Mouse (Mus musculus) layer of hippocampus, adult 9-10 months (tissue): Measurements from ENCODE around the gene Dhrs7b.
"Not testable (repeated sequence)": the region's sequence is repeated elsewhere in the genome, so short reads cannot be mapped to it uniquely, and the experiment has no call there.

Source experiments
- DNase-seq: peaks from one replicate; pipeline ENCODE4 v3.0.0; 2022; ENCODE audit warnings: low spot score

The Dhrs7b gene

DNA sequence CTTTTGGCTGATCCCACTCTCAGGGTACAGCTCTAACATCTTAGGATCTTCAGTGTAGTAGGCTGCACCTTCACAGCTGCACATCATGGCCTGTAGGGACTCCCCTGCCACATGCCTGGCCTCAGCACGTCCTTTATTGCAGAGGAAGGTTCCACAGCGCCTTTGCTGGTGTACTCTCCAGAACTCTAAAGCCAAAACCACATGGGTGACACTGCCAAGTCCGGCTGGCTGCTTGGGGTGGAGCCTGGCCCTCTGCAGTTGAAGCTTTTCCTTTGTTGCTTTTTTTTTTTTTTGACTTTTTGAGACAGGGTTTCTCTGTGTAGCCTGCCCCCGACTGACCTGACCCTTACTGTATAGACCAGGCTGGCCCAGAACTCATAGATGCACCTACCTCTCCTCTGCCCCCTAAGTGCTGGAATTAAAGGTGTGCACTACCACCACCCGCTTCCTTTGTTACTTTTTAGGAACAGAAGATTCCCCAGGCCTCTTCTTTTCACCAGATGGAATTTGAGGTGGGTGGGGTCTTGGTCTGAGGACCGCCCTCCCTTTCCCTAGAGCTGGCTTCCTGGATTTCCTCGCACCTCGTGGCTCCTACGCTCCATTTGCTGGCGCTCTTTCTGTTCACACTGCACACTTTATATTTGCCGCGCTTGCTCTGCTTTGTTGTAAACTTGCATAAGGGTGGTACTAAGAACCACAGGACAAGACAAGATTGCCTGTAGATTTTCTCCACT, 11.2 kb downstream of the Dhrs7b start:
- no peak for DNase-seq

DNA sequence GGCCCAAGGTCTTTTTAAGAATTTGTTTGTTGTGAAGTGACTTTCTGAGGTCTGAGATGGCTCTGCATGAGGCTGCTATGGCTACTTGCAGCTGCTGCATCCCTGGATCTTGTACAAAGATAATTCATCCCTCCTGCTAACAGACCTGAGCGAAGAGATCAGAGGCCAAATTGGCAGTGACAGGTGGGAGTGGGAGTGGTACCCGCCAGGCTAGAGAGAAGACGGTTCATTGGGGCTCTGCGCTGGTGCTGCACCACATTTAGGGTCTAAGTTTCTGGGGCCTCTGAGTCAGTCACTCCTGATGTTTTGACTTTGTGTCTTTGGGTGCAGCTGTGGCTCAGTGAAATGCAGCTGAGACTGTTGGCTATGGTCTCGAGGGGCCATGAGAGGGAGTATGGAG, 13.0 kb downstream of the Dhrs7b start:
- DNase-seq, result no peak

DNA sequence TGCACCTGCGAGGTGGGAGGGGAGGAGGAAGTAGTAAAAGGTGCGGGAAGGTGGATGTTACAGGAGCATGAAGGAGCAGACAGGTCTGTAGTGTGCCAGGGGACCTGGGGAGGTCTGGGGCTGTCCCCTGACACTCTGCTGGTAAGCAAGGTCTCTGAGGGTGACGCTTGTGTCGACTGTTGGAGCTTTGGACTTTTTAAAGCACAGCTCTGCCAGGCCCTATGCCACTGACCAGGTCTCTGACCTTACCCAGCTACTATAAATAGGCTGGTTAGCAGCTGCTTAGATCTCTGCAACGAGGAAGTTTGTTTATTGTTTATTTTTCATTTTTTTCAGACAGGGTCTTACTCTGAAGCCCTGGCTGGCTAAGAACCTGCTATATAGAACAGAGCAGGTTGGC, 15.0 kb downstream of the Dhrs7b start:
- no peak for DNase-seq

DNA sequence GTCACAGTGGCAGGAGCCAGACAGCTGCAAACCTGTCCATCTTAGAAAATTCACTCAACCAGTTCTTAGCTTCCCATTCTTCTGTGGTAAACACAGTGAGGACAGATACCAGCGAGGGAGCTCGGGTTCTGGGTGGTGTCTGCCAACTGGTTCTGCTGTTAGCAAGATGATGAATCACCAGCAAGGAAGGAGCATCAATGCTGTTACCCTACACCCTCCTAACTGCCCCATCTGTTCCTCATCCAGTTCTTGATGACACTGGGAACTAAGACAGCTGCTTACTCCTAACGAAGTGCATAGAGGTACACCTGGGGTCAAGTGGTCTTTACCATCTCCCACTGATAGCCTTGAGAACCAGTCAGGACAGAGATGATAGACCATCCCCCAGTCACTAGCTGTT, 26.2 kb downstream of the Dhrs7b start:
- no peak for DNase-seq

DNA sequence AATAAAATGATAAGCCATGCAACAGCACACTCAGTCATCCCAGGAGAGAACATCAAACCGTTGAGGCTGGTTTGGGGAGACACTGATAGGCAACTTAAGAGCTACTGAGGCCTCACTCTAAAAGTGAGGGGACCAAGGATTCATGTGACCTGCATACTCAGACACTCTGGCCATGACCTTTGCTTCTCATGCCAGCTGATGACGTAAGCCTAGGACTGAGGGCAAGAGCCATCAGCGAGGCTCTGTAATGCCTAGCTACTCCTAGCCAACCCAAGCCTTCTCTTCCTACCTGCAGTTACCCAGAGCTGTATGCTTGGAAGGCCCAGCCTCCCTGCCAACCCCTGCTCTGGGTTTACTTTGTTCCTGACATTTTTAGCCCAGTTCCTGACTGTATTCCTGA, 31.6 kb downstream of the Dhrs7b start:
- no peak for DNase-seq

DNA sequence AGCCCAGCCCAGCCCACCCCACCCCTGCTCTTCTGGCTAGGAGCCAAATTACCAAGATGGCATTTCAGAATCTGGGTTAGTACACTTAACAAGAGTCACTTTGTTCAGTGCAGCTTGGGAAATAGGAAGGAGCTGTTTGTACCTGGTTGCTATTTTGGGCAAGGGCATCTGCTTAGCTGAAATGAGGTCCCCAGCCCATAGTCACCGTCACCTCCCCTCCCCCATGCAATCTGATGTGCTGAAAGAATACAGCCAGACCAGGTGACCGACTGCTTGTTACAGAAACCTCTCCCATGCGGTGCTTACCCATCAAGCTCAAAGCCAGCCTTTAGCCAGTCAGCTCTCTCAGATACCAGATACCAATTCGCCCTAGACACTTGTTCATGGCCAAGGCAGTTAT, 32.8 kb downstream of the Dhrs7b start:
- DNase-seq, result no peak

DNA sequence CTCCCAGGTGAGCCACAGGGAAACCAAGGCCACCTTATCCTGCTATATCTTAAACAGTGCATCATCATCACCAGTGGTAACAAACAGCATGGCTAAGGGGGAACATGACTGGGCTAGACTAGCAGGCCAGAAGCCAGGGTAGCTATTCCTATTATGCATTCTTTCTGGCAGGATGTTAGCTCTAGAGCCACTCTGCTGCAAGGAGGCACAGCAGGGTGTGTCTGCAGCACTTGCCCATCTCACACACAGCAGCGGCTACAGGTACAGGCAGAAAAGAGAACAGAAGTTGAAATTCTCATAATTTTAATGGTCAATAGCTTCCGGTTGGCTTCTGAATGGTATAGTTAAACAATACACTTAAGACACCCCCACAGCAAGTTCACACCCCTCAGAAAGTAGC, 33.7 kb downstream of the Dhrs7b start:
- no peak for DNase-seq

DNA sequence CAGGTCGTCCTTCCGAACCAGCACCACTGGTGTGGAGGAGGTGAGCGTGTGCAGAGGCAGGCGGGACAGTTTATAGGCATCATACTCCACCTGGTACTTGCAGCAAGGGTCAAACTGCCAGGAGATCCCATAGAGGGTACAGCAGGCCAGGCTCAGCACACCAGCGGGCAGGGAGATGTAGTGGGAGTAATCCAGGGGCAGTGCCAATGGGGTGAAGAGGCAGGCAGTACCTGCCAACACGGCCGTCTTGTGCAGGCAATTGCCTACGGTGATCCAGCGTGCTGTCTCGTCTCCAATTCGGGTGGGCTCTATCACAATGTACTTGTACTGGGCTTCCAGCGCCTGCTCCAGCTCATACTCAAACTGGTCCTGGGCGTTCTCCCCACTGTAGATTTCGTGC, 34.5 kb downstream of the Dhrs7b start:
- DNase-seq, result no peak

DNA sequence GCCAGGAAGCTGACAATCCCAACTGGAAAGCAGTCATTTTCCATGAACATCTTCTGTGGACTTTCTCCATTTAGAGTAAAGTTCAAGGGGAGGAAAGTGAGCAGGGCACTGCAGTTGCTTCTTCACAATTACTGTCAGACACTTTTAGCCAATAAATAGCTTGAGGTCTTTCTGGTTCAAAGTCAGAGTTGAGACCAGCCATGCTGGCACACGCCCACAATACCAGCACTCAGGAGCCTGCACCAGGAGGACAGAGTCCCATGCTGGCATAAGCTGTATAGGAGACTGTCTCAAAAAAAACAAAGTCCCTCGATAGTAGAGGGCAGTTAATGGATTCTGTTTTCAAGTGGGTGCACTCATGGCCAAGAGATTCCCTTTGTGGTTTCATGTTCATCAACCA, 35.6 kb downstream of the Dhrs7b start:
- no peak for DNase-seq

DNA sequence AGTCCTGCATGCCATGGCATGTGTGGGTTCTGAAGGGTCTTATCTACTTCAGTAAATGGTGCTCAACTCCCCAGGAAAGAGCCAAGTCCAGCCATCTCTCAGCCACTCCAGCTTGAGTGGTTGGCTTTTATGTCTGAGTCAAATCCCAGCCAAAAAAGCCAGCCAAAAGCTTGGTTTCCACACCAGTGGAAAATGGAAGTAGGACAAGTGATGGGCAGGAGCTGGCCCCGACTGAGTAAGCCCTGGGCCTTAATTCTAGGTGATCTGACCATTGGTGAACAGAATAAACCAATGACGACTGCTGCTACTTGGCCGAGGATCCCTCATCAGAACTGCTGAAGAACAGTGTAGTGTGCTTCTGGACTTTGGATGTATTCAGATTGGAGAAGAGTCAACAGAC, 37.0 kb downstream of the Dhrs7b start:
- DNase-seq, result no peak

DNA sequence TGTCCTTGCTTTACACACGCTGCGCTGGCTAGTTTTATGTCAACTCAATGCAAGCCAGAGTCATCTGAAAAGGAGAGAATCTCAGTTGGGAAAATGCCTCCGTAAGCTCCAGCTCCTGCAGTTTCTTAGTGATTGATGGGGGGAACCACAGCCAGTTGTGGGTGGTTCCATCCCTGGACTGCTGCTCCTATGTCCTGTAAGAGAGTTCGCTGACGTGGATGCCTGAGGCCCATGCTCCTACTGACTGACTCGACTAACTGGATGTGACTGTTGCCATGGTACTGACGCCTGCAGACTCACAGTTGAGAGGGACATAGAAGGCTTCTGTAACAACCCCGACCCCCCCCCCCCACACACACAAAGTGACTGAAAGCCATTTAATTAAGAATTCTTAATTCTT, 37.5 kb downstream of the Dhrs7b start:
- no peak for DNase-seq

DNA sequence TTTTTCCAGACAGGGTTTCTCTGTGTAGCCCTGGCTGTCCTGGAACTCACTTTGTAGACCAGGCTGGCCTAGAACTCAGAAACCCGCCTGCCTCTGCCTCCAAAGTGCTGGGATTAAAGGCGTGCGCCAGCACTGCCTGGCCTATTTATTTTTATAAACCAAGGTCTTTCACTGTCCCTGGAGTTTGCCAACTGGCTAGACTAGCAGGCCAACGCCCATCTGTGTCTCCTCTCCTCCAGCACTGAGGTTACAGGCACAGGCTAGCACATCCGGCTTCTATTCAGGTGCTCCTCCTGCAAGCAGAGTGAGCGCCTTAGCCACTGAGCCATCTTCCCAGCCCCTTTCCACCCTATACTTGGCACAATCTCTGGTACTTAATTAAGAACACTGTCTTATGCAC, 39.0 kb downstream of the Dhrs7b start:
- not testable (repeated sequence) for DNase-seq

DNA sequence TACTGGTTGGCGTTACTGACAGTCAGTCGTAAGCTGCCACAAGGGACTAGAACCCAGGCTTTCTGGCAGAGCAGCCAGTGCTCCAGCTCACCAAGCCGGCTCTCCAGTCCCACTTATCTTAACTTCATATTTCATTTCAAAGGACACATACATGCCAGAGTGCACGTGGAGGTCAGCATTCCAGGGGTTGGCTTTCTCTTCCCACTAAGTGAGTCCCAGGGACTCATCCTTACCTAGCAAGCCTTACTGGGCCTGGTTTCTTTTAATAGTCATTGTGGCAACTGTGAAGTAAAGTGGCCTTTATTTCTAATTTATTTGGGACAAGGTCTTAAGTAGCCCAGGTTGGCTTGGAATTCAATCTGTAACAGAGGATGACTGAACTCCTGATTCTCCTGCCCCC, 41.0 kb downstream of the Dhrs7b start:
- DNase-seq, result no peak

DNA sequence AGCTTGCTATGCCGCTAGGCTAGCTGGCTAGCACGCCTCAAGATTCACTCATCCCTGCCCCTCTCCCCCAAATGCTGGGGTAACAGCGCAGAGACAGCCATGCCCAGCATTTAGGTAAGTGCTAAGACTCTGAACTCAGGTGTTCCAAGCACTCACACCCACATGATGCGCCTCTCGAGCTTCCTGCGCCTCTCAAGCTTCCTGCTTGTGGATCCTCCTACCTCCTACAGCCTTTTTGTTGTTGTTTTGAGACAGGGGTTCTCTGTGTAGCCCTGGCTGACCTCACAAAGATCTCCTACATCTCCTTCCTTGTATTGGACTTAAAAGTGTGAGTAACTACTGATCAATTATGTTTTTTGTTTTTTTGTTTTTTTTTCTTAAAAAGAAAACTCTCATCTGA, 42.7 kb downstream of the Dhrs7b start:
- no peak for DNase-seq

DNA sequence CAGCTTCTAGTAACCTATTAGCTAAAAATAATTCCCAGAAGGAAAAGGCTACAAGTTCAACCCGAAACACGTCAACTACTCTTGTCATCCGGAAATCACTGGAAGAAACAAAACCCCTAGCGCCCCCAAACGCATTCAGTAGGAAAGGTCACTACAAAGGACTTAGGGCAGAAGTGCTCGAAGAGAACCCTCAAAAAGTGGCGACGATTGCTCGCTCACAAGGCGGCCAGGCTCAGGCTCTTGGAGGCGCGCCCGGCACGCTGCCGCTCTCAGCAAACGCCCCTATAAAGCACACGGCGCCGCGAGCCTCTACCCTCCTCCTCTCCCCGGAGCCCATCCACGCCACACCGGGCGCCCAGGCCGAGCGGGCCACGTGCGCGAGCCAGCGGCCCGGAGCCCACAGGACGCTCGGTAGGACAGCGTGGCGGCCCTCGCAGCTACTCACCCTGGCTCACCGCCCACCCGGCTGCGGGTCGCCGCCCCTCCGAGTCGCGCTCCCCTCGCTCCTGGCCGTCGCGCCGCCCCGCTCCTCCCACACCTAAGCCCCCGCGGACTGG, 47.7 kb downstream of the Dhrs7b start:
- DNase-seq, result no peak

DNA sequence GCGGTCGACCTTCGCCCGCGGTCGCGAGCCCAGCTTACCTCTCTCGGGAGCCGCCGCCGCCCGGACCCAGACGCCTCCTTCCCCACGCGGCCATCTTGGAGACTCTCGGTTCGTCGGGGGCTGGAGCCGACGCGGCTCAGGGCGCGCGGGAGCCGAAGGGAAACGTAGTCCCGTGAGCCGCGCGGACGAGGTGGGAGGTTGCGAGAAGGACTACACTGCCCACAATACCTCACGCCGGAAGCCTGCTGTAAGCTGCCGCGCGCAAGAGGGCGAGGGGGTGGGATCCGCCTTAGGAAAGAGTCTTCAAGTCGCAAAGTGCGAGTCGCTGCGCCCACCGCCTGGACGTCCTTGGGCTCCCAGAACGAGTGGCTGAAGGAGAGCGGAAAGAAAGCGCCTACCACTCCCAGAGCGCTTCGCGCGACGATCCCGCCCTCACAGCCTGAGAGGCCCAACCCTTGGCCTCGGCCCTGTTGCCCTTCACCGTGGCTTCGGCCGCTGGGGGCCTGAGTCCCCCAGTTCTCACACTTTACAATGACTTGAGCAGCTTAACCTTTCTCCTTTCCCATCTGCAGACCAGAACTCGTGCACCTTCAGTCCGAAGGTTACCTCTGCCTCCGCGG, 48.4 kb downstream of the Dhrs7b start, which contains the start of gene Tmem11:
Tmem11 (minus strand) TSS at position 598 of the 620 bp plus-strand sequence.
- DNase-seq, result peak; percentile 87

DNA sequence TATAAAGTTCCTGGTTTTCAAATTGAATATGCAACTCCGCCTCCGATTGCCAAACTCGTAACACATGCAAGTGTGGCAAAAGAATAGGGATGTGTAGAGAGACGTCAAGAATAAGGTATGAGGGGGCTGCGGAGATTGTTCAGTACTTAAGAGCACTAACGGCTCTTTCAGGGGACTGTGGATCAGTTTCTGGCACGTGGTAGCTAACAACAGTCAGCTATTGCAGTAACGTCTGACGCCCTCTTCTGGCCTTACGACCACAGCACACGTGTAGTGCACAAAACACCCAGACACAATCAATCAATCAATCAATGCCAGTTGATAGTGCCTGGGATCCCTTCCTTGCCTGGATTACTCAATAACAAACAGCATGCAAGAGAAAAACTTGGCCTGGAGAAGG, 49.0 kb downstream of the Dhrs7b start:
- DNase-seq, result peak; percentile 38

DNA sequence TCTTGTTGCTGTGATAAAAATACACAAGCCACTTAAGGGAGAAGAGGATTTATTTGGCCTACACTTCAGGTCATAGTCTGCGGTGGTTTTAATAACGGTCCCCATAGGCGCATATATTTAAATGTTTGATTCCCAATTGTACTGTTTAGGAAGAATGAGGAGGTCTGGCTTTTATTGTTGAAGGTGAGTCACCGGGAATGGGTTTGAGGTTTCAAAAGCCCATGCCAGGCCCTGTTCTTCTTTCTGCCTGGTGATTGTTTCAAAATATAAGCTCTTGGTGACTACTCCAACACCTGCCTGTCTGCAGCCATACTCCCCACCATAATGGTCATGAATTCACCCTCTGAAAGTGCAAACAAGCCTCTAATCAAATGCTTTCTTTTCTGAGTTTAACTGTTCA, 50.1 kb downstream of the Dhrs7b start:
- DNase-seq, result no peak

DNA sequence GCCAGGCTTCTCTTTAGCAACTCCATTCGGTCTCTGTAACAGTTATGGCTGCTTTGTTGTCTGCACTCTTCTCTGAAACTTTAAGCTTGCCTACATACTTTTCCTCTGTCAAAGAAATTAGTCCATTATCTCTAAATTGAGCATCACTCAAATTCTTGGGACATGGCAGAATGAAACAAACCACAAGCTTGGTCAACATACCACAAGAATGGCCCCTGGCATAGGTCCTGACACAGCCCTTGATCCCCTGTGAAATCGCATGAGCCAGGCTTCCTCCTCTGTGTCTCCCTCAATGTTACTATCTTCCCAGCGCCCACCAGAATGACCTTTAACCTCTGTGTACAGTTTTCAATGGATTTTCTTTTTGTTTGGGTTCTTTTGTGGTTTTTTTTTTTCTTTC, 52.0 kb downstream of the Dhrs7b start:
- no peak for DNase-seq

DNA sequence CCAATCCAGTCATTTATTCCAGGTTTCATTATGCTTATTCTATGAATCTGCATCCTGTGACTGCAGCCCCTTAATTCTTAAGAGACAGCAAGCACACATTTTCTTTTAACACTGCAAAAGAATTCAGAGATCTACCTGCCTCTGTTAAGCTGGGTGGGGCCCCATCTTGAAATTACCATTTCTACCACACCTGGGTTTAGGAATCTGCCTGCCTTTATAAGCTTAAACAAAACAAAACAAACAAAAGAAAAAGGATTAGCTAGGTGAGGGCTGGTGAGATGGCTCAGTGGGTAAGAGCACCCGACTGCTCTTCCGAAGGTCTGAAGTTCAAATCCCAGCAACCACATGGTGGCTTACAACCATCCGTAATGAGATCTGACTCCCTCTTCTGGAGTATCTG, 56.6 kb downstream of the Dhrs7b start:
- DNase-seq, result not testable (repeated sequence)

DNA sequence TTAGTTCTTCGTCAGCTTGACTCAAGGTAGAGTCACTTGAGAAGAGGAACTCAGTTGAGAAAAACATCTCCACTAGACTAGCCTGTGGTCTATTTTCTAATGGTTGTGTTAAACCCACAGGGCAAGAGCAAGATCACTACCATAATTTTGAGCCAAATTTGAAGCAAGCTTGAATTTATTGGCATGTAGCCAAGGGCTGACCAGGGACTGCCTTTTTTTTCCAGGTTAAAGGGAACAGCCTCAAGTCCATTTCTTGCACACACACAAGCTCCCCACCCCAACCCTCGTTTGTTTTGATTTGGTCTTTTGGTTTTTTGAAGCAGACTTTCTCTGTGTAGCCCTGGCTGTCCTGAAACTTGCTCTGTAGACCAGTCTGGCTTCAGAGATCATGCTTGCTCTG, 59.4 kb downstream of the Dhrs7b start:
- DNase-seq, result no peak

DNA sequence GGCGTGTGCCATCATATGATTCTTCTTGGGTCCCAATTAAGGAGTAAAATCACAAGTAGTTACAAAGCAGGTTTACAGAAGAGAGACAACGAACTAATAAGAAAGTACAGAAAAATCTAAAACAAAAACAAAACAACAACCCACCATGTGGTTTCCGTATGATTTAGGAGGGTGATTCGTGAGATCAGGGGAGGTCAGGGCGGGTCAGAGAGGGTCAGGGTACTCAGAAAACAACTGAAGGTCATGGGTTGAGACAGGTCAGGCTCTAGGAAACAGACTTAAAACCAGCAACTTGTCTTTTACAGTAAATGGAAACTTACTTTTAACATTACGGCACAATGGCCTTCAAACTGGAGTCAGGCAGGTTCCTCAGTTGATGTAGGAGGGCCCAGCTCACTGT, 59.9 kb downstream of the Dhrs7b start:
- DNase-seq, result no peak

DNA sequence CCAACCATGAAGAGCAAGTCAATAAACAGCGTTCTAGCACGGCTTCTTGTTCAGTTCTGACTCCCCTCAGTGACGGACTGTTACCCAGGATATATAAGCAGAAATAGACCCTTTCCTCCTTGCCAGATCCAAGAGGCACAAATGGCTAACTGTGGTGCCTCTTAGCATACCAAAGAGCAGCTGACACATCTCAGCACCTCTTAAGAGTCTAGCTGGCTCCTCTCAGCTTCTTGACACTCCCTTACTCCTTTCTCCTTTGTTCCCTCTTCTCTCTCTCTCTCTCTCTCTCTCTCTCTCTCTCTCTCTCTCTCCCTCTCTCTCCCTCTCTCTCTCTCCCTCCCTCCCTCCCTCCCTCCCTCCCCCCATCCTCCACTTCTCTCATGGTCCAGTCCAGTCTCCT, 60.3 kb downstream of the Dhrs7b start:
- DNase-seq, result no peak

DNA sequence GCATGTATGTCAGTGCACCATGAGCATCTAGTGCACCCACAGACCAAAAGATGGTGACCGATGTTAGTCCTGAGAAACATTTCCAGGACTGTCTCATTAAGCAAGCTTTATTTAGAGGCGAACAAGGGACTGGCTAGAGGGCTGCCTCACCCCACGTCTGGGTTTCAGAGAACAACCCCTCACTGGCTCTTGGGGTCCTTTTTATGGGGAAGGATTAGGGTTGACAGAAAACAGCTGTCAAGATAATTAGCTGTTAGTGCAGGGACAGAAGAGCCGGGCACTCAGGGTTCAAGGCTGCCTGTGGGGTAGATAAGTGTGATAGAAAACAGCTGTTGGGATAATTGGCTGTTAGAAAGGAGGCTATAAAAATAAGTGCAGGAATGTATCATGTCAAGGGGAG, 65.5 kb downstream of the Dhrs7b start:
- no peak for DNase-seq
